Mouse (Mus musculus): ENCODE measurements around the gene Trim28.

The Trim28 gene

DNA sequence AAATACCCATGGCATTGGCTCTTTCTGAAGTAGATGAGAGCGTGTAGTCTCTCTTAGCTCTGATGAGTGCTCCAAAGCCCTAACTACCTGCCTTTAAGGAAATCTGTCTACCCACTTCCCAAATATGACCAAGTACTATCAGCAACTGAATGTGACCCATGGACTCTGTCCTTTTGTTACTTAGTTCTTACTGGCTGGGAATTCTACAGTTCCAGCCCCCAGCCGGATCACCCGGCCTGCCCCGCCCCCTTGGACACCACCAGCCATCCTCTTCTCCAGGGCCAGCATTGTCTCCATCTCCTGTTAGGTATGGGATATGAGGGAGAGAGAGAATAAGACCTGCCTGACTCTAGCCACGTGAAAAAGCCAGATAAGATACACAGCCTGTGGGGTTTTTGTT, 861 bp upstream of the Trim28 start, which contains the start of gene Slc27a5:
TSS of gene Slc27a5 (minus strand) at position 140 of the 400 bp plus-strand sequence.
- DNase-seq (ENCODE audit: low read depth, low spot score) = no peak

DNA sequence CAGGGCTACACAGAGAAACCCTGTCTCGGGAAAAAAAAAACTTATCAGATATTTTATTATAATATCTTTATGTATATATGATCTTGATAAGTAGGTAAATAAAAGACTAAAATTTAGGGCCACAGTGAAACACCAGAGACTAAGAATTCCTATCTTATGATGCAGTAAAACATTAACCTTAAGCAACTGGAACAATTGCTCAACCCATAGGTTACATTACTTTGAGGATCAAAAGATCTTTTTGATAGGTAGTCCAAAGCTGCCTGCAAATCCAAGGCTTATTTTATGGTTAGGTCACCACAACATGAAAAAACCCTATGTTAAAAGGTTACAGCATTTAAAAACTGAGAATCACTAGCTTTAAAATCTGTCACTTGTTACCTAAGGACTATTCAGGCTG, 2.7 kb downstream of the Trim28 start:
- no peak for DNase-seq (ENCODE audit: low read depth, low spot score)

DNA sequence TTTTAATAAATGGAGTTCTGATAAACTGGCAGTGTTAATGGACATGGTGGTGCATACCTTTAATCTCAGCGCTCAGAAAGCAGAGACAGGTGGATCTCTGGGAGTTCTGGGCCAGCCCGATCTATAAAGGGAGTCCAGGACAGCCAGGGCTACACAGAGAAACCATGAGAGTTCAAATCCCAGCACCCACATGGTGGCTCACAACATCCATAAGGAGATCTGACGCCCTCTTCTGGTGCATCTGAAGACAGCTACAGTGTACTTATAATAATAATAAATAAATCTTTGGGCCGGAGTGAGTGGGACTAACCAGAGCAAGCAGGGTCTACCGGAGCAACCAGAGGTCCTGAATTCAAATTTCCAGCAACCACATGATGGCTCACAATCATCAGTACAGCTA, 4.5 kb downstream of the Trim28 start:
- DNase-seq (ENCODE audit: low read depth, low spot score) = no peak

DNA sequence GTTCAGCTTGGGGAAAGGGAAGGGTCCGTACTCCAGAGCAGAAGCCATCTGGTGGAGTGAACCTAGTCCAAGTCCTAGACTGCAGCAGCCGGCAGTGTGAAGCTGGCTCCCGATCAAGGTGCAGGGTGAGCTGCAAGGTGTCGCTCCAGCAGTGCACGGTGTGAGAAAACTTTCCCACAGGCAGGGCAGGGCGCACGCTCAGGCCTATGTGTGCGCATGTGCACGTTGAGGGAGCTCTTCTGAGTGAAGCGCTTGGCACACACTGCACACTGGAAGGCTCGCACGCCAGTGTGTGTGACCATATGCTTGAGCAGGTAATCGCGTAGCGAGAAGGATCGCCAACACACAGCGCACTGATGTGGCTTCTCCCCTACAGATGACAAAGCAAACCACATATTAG, 7.1 kb downstream of the Trim28 start:
- no peak for DNase-seq (ENCODE audit: low read depth, low spot score)

DNA sequence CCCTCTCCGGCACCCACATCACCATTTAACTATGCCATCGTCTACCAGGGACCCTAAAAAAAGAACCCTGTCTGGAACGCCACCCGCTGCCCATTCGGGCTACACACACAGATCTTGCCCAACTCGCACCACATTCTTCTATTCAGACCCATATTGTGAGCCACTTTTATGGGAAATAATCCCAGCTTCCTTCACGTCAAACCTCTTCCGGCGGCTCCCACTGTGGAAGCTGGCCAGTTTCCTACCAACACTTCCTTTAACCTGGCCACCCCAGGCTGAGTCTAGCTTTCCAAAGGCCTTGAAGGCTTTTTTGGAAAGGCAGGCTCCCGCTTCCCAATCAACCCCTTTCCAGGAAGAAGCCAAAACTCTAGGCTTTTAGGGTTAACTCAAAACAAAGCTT, 7.6 kb downstream of the Trim28 start:
- no peak for DNase-seq (ENCODE audit: low read depth, low spot score)

DNA sequence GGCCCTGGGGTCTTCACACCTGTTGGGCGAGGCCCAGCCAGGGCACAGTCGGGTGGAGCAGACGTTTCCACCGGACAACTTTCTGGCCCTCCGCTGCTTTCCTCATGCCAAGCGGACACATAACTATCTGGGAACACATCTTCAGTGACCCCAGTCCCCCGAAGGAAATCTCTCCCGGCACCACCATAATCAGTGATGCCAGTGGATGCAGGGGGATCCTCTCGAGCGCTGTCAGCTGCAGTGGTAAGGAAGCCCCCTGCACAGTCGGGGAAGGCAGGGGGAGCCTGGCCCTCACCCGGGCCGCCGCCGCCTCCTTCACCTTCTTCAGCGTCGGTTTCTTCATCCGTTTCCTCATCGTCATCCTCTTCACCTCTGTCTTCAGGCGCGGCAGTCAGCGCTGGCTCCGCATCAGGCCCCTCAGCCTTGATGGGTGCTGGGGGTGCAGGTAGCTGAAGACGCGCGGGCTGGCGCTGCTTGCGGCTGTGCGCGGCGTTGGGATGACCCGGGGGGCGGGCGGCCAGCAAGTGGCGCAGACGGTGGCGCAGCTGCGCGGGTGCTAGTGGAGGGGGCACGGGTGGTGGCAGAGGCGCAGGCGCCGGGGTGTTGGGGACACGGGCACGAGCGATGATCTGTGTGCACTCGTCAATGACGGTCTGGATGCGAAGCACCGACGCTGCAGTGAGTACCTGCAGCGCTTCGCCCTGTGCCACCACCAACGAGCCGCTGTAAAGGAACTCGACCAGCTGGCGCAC, 8.6 kb downstream of the Trim28 start:
- no peak for DNase-seq (ENCODE audit: low read depth, low spot score)

DNA sequence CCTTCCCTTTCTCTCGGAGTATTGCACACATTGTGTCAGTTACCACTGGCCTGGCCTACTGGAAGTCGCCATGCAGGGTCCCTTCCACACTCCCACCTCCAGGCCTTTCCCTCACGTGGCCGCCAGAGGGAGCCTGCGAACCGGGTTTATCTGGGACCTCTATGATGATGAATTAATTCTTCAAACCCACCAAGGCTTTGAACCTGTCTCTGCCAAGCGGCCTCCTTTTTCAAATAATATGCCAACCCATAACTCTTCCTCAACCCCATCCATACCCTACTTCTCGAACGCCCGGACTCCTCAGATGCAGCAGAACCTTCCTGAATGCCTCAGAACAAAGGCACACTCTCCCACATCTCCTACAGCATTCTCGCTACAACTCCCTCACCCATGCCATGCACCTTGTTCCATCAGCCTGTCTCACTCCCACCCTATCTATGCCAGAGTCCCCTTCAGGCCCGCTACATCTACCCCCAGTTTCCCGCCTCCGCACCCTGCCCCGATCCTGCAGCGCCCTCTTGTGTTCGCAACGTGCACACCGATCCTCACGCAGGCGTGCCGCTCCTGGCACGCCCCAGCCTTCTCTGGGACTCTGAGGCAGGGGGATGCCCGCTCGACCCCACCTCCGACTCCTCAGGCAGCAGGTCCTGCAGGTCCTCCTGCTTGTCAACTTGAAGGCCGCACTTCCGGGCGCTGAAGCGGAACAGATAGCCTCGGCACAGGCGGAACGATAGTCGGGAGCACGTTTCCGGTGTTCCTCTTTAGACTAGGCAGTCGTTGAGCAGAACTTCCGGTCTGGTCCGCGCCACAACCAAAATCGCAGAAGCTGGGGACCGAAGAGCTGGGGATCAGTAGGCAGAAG, 10.5 kb downstream of the Trim28 start:
- peak; percentile 97 for DNase-seq (ENCODE audit: low read depth, low spot score)

DNA sequence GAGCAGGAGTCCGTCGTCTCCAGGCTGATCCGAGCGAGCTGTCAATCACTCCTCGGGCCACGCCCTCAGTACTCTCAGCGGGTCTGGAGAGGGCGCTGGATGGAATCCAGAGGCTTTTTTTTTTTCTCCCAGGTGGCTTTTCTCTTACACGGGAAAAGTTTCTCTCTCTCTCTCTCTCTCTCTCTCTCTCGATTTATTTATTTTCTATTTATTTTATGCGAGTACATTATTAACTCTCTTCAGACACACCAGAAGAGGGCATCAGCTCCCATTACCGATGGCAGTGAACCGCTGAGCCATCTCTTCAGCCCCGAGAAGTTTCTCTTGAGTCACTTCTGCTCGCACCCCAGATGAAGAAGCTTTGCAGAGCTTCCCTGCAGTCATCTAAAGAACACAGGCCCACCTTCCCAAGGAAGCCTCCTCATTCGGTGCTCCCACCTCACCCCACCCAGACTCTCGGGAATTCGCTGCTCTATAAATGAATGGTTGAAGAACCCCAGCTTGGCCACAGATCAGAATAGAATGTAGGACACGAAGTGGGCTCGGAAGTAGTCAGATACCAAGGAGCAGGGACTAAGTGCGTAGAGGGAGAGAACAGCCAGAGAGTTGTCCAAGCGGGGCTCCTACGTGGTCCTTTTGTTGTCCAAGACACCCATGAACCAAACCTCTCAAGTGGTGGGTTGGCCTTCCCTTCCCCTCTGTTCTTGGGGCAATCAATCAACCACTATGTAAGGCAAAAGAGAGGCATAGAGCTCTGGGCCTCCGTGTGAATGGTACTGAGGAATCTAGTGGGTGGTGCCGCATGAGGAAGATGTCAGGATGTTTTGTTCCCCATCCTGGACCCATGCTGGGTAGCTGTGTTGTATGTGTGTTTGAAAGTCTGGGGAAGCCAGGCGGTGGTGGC, 11.3 kb downstream of the Trim28 start, which contains the start of gene Zbtb45:
TSS of gene Zbtb45 (minus strand) at position 30 of the 904 bp plus-strand sequence.
- no peak for DNase-seq (ENCODE audit: low read depth, low spot score)

DNA sequence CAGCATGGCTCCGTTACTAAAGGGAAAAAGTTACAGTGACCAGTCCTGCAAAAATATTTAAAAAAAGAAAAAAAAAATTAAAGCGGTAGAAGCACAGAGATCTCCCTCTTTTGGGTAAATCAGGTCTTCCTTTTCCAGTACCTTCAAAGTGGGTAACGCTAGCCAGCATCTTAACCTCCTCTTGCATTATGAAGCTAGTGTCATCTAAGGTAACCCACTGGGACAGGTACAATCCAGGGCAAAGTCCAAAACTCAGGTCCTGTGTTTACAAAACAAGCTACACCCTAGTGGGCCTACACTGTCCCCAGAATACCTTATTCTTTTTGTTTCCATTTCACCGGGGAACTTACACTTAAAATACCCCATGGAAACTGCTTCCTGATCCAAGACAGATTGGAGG, 14.8 kb downstream of the Trim28 start:
- no peak for DNase-seq (ENCODE audit: low read depth, low spot score)

DNA sequence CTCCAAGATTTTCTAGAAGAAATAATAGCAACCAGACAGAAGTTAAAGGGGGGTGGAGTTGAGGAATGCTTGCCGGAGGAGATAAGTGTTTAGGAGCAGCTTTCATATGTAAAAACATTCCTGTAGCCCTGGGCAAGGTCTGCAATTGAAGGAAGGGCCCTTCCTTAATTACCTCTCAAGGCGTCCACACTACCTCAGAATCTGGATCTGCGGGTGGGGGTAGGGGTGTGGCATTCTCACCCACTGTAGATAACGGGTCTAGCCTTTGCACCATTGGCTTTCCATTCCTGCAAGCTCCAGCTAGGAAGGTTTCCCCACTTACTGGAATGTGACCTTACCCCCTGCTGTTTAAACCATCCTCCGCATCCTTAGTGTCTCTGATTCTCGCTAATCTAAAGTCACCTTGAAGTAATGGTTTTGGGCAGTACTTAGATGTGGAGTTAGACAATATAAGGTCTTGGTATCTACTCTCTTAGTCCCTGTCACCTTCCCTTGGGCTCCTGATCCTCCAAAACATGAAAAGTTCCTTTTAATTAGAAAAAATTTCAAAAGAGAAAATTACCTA, 15.4 kb downstream of the Trim28 start:
- no peak for DNase-seq (ENCODE audit: low read depth, low spot score)

DNA sequence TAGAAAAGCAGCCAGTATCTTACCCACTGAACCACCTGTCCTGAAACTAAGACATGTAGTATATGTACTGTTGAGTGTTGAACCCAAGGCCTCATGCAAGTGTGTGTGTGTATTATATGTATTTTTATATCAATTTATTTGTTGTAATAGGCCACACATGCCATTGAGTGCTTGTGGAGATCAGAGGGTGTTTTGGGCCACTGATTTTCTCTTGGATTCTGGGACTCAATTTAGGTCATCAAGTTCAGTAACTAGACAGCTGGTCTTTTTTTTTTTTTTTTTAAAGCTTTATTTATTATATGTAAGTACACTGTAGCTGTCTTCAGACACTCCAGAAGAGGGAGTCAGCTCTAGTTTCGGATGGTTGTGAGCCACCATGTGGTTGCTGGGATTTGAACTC, 16.3 kb downstream of the Trim28 start:
- DNase-seq (ENCODE audit: low read depth, low spot score) = no peak

DNA sequence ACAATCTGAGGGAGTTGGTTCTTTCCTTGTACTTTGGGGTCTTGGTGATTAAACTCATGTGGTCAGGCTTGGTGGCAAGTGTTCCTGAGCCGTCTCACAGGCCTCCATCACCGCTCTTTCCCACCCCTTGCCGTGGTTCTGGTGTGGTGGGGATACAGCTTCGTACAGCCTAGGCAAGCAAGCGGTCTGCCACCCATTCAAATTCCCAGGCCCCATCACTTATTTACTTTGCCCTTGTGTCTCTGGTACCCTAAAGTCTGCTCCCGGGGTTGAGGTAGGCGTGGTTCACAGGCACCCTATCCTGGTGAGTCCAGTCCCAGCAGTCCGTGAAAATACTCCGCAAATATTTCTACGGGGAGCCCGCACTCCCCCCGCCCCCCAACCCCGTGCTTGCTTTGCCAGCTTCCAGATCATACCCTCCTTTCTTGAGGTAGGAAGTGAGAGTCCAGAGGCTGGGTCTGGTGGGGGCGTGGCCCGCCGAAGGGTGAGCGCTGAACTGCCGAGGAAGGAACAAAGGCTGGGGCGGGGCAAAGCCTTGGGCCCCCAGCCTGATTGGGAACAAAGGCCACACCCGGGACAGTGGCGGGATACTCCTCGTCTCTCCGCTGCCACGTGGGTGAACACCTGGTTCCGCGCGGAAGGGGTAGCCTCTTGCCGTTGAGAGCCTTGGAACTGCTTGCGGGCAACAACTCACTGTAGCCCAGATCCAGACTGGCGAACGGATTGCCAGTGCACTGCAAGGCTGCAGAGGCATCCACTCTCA, 24.0 kb downstream of the Trim28 start:
- DNase-seq (ENCODE audit: low read depth, low spot score) = no peak

DNA sequence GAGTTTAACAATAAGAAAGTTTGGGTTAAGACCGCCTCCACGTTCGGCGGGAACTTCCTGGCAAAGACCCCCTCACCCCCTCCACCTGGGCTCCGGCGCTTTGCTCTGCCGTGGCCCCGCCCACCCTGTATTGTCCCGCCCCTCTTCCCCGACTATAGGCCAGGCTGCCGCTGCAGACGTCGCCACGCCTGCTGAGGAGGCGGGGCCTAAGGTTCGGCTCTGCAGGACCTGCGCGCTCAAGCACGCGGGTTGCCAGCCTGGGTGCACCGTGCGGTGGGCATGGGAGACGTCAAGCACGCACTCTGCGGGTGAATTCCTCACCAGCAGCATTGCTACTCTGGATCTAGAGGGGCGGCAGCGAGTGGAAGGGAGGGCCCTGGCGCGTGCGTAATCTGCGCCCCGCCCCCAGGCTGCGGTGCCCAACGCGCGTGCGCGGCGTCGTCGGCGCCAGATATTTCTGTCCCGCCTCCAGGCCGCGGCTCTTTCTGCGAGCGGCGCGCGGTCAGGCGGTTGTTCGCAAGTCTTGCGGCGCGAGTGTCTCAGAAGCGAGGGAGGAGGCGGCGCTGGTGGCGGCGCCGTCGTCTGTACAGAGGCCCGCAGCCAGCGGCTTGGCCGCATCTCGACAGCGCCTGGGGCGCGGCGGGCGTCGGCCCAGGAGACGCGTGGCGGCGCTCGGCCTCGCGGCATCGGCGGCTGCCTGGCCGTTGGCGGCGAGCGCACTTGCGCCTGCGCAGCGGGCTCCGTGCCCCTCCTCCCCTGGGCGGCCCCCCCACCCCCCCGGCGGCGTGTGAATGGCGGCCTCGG, 25.2 kb downstream of the Trim28 start:
- peak; percentile 90 for DNase-seq (ENCODE audit: low read depth, low spot score)

DNA sequence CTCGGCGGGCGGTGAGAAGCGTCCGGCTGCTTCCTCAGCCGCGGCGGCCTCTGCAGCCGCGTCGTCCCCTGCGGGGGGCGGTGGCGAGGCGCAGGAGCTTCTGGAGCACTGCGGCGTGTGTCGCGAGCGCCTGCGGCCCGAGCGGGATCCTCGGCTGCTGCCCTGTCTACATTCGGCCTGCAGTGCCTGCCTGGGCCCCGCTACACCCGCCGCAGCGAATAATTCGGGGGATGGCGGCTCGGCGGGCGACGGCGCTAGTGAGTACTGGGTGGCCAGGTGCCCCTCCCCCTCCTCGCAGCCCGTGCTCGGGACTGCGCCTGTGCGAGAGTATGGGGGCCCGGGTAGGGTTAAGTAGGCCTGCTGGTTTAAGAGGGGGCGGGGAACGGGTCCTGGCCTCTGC, 25.9 kb downstream of the Trim28 start:
- no peak for DNase-seq (ENCODE audit: low read depth, low spot score)

DNA sequence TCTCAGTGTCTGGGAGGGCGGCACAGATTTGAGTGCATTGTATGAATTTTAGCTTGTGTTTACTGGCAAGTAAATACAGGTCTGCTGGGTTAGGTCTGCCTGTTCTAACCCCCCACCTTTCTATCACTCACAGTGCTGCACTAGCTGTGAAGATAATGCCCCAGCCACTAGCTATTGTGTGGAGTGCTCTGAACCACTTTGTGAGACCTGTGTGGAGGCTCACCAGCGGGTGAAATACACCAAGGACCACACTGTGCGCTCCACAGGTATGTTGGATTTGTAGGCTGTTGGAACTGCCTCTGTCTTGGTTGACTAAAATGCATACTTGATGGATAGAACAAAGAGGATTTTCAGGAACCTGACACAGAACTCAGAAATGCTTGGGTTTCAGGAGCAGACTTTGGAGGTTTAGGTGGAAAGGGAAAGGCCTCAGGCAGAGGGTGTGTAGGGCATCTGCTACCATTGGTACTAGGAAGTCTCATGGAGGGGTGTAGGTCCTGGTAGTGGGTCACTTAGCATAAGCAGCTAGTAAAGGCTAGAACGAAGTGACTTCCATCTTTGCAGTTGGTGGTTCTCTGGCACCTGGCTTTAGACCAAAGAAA, 26.7 kb downstream of the Trim28 start:
- no peak for DNase-seq (ENCODE audit: low read depth, low spot score)

DNA sequence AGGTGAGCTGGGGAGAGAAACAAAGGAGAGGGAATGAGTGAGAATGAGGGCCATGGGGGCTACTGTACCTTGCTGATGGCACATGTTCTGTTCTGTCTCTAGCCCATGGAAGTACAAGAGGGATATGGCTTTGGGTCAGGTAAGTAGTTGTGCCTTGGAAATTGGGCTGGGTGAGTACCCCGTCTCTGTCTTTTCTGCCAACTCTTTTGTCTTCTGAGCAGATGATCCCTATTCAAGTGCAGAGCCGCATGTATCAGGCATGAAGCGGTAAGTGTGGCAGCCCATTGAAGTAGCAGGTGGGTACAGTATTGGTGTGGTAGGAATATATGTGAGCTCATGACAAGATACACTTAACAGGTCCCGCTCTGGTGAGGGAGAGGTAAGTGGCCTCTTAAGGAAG, 30.1 kb downstream of the Trim28 start:
- DNase-seq (ENCODE audit: low read depth, low spot score) = no peak

DNA sequence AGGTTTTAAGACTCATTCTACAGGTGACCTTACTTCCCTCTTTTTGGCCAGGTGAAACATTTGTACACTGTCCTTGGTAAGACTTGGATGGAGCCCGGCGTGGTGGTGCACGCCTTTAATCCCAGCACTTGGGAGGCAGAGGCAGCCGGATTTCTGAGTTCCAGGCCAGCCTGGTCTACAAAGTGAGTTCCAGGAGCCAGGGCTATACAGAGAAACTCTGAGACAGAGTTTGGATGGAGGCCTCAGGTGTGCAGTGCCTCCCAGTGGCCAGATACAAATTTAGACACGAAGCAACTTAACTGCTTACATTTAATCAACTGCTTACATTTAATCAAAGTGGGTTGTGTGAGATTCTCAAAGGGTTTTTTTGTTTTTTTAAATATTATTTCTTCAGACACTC, 32.2 kb downstream of the Trim28 start:
- DNase-seq (ENCODE audit: low read depth, low spot score) = no peak

DNA sequence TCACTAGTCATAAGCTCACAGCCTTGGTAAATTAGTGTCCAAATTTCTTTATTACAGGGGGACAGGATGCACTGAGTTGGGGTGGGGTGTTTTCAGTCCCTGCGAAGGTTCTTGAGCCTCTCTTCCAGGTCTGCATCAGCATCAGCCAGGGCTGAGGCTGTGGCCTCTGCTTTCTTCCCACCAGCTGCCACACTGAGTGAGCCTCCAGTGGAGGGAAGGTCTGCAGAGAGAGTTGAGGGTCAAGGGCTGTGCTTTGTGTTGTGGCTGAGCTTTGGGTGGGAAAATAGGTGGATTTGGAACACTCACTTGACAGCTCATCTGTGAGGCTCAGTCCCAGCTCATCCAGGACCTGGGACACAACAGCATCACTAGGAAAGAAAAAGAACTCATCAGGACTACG, 33.1 kb downstream of the Trim28 start:
- DNase-seq (ENCODE audit: low read depth, low spot score) = no peak

DNA sequence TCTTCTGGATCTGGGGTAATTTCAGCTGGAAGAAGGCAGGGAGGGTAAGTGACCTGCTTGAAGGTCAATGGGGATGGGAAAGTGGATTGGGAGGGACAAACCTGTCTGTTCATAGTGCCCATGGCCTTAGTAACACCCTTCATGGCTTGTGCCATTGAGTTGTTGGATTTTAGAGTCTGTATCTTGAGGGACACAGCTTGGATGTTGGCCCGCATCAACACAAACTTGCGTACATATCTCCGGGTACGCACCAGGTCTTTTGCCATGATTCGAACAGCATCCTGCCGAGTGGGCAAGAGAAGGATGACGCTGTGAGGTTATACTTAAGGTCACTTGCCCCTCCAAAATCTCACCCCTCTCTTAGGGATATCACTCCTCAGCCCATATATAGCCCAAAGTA, 33.6 kb downstream of the Trim28 start:
- DNase-seq (ENCODE audit: low read depth, low spot score) = no peak

Measured in telencephalon, adult 2 months (tissue).